Mouse (Mus musculus) embryonic facial prominence, embryonic 13.5 days (tissue): ENCODE measurements around the gene A430089I19Rik. TPM values are rescaled to one million over a fixed set of nuclear protein-coding genes. Genes with fewer than 3 reads are reported as not detected.
"Not testable (repeated sequence)": the region's sequence is repeated elsewhere in the genome, so short reads cannot be mapped to it uniquely, and the experiment has no call there.

Experiments used
- ATAC-seq: fragments of 200-750 bp; cut with Nextera tagmentation; 2 replicates; pipeline ENCODE4 v1.8.0; 2017; ENCODE audit warnings: low read depth; ENCODE audit not compliant: insufficient number of reproducible peaks, insufficient read depth, low FRiP score, low TSS enrichment
- H3K27ac ChIP-seq: fragments of 300-500 bp; sonication (generic); 2 replicates; pipeline ENCODE4 v1.5.1; 2015; ENCODE audit warnings: moderate library complexity, mild to moderate bottlenecking, inconsistent platforms
- H3K27me3 ChIP-seq: fragments of 300-500 bp; sonication (generic); 2 replicates; pipeline ENCODE4 v1.6.1; 2015; ENCODE audit warnings: mild to moderate bottlenecking, inconsistent platforms
- H3K36me3 ChIP-seq: fragments of 300-500 bp; sonication (generic); 2 replicates; pipeline ENCODE4 v1.6.1; 2015; ENCODE audit warnings: mild to moderate bottlenecking, inconsistent platforms
- H3K4me1 ChIP-seq: fragments of 300-500 bp; sonication (generic); 2 replicates; pipeline ENCODE4 v1.6.1; 2015; ENCODE audit warnings: inconsistent platforms
- H3K4me2 ChIP-seq: fragments of 300-500 bp; sonication (generic); 2 replicates; pipeline ENCODE4 v1.6.1; 2015; ENCODE audit warnings: moderate library complexity, mild to moderate bottlenecking, inconsistent platforms
- H3K4me3 ChIP-seq: fragments of 300-500 bp; sonication (generic); 2 replicates; pipeline ENCODE4 v1.5.1; 2015; ENCODE audit warnings: mild to moderate bottlenecking, inconsistent platforms
- H3K9ac ChIP-seq: fragments of 300-500 bp; sonication (generic); 2 replicates; pipeline ENCODE4 v1.6.1; 2015; ENCODE audit warnings: mild to moderate bottlenecking, inconsistent platforms
- H3K9me3 ChIP-seq: fragments of 300-500 bp; sonication (generic); 2 replicates; pipeline ENCODE4 v1.6.1; 2016; ENCODE audit warnings: inconsistent platforms
- WGBS: fragments of 180-500 bp; shearing (Covaris S2); methylation state at CpG from one replicate; pipeline ENCODE4 v1.1.7; 2015; ENCODE audit warnings: mixed read lengths; 5-methylcytosine and 5-hydroxymethylcytosine counted together
- polyA plus RNA-seq: library from polyadenylated mRNA; unstranded; fragments of >200 nt; fragmentation: Nextera tagmentation; extraction: Ambion mirVana; gene quantifications from 2 replicates; pipeline ENCODE4 v1.2.1, GENCODE M21; 2015

A430089I19Rik gene
- polyA plus RNA-seq = not detected in 2 replicates

DNA sequence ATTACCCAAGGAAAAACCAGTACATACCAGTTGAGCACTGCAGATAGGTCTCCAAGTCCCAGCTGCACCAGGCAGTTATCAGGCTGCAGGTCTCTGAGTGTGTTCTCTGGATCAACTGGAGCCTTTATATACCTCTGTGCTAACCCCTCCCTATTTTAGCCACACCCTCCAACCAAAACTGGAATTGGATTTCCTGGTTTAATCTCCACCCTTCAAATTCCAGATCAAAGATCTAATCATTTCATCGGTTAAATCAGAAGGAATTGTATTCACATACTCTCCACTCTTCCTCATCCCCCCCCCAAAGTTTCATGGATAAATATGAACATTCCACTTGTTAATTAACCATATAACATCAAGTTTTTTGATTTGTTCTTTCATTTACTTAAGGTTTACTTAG is at the start of gene A430089I19Rik:
Gene A430089I19Rik, minus strand, starts transcription at position 101 of the 400 bp plus-strand sequence.
- H3K4me2 ChIP-seq, H3K9me3 ChIP-seq, H3K27ac ChIP-seq, H3K27me3 ChIP-seq, H3K4me1 ChIP-seq, H3K36me3 ChIP-seq, H3K9ac ChIP-seq, ATAC-seq, H3K4me3 ChIP-seq: not testable (repeated sequence)
- 87% methylated on average over 1 of the region's 1 CpGs for WGBS

DNA sequence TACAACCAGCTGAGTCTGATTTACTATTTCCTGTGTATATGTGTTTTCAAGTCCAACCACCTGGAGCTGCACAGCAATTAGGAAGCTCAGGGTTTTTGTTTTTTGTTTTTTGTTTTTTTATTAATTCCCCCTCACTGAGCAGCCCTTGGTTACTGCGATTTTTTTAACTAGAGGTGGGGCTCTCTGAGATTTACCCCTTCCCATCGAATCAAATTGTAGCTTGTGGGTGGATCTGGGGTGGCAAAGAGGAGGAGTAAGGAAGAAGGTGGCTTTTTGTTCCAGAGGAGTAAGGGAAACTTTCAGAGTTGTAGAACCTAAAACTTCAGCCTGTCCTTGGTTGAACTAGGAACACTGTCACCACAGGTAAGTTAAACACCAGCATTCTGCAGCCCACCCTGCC is 32.9 kb upstream of the A430089I19Rik start, which contains the start of gene AA792892:
Gene AA792892, plus strand, starts transcription at position 301 of the 400 bp plus-strand sequence.
- not testable (repeated sequence) for H3K9me3 ChIP-seq, H3K27ac ChIP-seq, H3K4me1 ChIP-seq, H3K9ac ChIP-seq, H3K27me3 ChIP-seq, H3K4me2 ChIP-seq, H3K36me3 ChIP-seq, H3K4me3 ChIP-seq, ATAC-seq
- no CpG with 5 or more reads among the region's 2 CpGs for WGBS

DNA sequence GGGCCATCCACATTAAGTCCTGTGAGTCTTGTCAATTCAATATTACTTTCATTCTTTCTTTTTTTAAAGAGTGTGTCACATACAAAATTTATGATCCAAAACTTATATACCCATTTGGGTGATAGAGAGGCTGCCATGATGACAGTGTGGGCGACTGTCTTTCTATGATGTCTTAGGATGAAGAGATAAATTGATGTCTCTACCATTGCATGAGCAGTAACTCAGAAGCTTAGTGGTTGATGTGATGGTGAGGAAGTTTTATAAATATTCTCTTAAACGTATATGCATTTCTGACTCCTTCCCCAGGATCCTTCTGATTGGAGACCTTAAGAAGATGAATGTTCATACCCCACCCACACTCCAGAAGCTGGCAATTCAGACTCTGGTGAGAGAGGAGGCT is 7.5 kb upstream of the A430089I19Rik start, which contains the start of gene Gm6502:
Gene Gm6502, plus strand, starts transcription at position 301 of the 400 bp plus-strand sequence.
- not testable (repeated sequence) for H3K27ac ChIP-seq, H3K4me3 ChIP-seq, H3K4me1 ChIP-seq, H3K4me2 ChIP-seq, H3K9ac ChIP-seq, ATAC-seq, H3K36me3 ChIP-seq, H3K9me3 ChIP-seq, H3K27me3 ChIP-seq
- no CpG with 5 or more reads among the region's 2 CpGs for WGBS

Other genes with a start within 250 kb of the A430089I19Rik start
- gene BC061212, start 236.3 kb downstream of the A430089I19Rik start, polyA plus RNA-seq = not detected in 2 replicates
- gene Gm6351, start 230.4 kb downstream of the A430089I19Rik start, polyA plus RNA-seq = not detected in 2 replicates
- not detected in 2 replicates for gene Gm3106, start 88.8 kb downstream of the A430089I19Rik start, polyA plus RNA-seq
- gene Gm6502, start 7.6 kb upstream of the A430089I19Rik start, polyA plus RNA-seq = not detected in 2 replicates
- gene AA792892, start 33.0 kb upstream of the A430089I19Rik start, polyA plus RNA-seq = not detected in 2 replicates
- gene Gm7682, start 139.0 kb upstream of the A430089I19Rik start, polyA plus RNA-seq = not detected in 2 replicates
- gene Gm3139, start 219.5 kb upstream of the A430089I19Rik start, polyA plus RNA-seq = not detected in 2 replicates